Mouse (Mus musculus) neural tube, embryonic 15.5 days (tissue): ENCODE data around the gene Pdzd7. TPM values are rescaled to one million over a fixed set of nuclear protein-coding genes. Genes with fewer than 3 reads are reported as not detected.

Experiments used
- ATAC-seq: fragments of 200-750 bp; cut with Nextera tagmentation; 2 replicates; pipeline ENCODE4 v1.8.0; 2017; ENCODE audit warnings: mild to moderate bottlenecking, moderate TSS enrichment, moderate library complexity; ENCODE audit not compliant: low FRiP score
- H3K27ac ChIP-seq: fragments of 300-500 bp; sonication (generic); replicated peaks from 2 replicates; pipeline ENCODE4 v1.5.1; 2015; ENCODE audit warnings: mild to moderate bottlenecking, inconsistent platforms
- H3K27me3 ChIP-seq: fragments of 300-500 bp; sonication (generic); replicated peaks from 2 replicates; pipeline ENCODE4 v1.6.1; 2015; ENCODE audit warnings: inconsistent platforms
- H3K36me3 ChIP-seq: fragments of 300-500 bp; sonication (generic); 2 replicates; pipeline ENCODE4 v1.6.1; 2015; ENCODE audit warnings: inconsistent platforms
- H3K4me1 ChIP-seq: fragments of 300-500 bp; sonication (generic); 2 replicates; pipeline ENCODE4 v1.6.1; 2015; ENCODE audit warnings: inconsistent platforms
- H3K4me2 ChIP-seq: fragments of 300-500 bp; sonication (generic); 2 replicates; pipeline ENCODE4 v1.6.1; 2015; ENCODE audit warnings: inconsistent platforms, mild to moderate bottlenecking, moderate library complexity
- H3K4me3 ChIP-seq: fragments of 300-500 bp; sonication (generic); replicated peaks from 2 replicates; pipeline ENCODE4 v1.5.1; 2015; ENCODE audit warnings: mild to moderate bottlenecking, inconsistent platforms
- H3K9ac ChIP-seq: fragments of 300-500 bp; sonication (generic); replicated peaks from 2 replicates; pipeline ENCODE4 v1.6.1; 2015; ENCODE audit warnings: mild to moderate bottlenecking, inconsistent platforms
- H3K9me3 ChIP-seq: fragments of 300-500 bp; sonication (generic); replicated peaks from 2 replicates; pipeline ENCODE4 v1.6.1; 2016; ENCODE audit warnings: inconsistent platforms
- WGBS: fragments of 180-500 bp; shearing (Covaris S2); methylation state at CpG from one replicate; pipeline ENCODE4 v1.1.7; 2015; ENCODE audit warnings: mixed read lengths; 5-methylcytosine and 5-hydroxymethylcytosine counted together
- polyA plus RNA-seq: library from polyadenylated mRNA; unstranded; fragments of >200 nt; fragmentation: Nextera tagmentation; extraction: Ambion mirVana; gene quantifications from 2 replicates; pipeline ENCODE4 v1.2.1, GENCODE M21; 2015

Pdzd7 gene
- polyA plus RNA-seq, 1 experiment from 2014 or later = 2.6 TPM

- Histone ChIP-seq H3K27ac (peak overlapping the region; percentile 78; the same call in 1 of the 2 replicates), H3K4me1 (peaks cover 41% of the 10 kb centered on the region), H3K27me3 (0 out of 2 replicates have a peak, but pooled peaks cover 2% of the 10 kb centered on the region), H3K4me2 (peak overlapping the region; percentile 85), H3K4me3 (peak overlapping the region; percentile 87), H3K36me3 (peaks cover 11% of the 10 kb centered on the region; the same call in 1 of the 2 replicates), H3K9ac (peak overlapping the region; percentile 84), H3K9me3 (no peaks in the 10 kb centered on the region)
- no peak for ATAC-seq
- 23% methylated on average over 9 of the region's 9 CpGs for WGBS
Observed at GRCm38 (mm10) chr19:44988321-44988720, 57.2 kb downstream of the Pdzd7 start.

DNA sequence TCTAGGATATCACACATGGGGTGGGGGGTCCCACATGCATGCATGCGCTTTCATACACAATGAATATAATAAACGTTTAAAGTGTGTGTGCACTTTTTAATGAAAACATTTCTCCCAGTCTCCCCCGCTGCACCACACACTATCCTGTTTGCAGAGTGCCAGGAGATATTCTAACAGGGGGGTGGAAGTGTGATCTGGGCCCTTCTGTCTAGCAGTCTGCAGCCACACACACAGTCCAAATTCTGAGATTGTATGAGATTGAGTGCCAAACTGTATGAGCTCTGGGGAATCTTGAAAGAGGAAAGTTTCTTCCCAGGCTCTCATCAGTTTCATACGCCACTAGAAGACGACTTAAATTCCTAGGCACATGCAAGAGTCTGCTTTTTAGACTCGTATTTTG, 57.7 kb downstream of the Pdzd7 start:
- Histone ChIP-seq H3K4me2 (no peak overlapping the region), H3K9ac (no peak overlapping the region), H3K9me3 (no peaks in the 10 kb centered on the region), H3K36me3 (peaks cover 6% of the 10 kb centered on the region; the same call in 1 of the 2 replicates), H3K4me1 (peaks cover 41% of the 10 kb centered on the region), H3K27me3 (0 out of 2 replicates have a peak, but pooled peaks cover 2% of the 10 kb centered on the region), H3K4me3 (no peak overlapping the region), H3K27ac (no peak overlapping the region)
- 63% methylated on average over 6 of the region's 6 CpGs for WGBS
- no peak for ATAC-seq

DNA sequence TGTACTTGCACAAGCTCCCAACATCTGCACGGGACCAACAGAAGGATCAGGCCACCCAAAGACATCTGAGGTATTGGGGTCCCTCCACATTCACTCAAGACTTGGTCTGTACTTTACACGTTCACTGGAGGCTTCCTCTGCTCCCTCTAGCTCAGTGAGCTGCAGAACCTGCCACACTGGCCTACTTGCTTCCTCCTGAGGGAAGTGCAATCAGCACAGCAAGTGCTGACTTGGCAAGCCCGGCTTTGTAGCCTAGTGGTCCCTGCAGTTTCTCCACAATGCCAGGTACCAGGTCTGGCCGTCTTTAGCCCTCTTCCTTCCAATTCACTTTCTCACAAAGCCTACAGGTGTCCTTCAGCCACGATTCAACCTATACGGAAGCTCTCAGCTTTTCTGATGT, 58.5 kb downstream of the Pdzd7 start:
- Histone ChIP-seq H3K9me3 (no peaks in the 10 kb centered on the region), H3K36me3 (peaks cover 3% of the 10 kb centered on the region), H3K27ac (no peak overlapping the region), H3K4me2 (no peak overlapping the region), H3K4me1 (peaks cover 34% of the 10 kb centered on the region), H3K4me3 (no peak overlapping the region), H3K27me3 (0 out of 2 replicates have a peak, but pooled peaks cover 2% of the 10 kb centered on the region), H3K9ac (no peak overlapping the region)
- 73% methylated on average over 6 of the region's 6 CpGs for WGBS
- ATAC-seq = no peak

DNA sequence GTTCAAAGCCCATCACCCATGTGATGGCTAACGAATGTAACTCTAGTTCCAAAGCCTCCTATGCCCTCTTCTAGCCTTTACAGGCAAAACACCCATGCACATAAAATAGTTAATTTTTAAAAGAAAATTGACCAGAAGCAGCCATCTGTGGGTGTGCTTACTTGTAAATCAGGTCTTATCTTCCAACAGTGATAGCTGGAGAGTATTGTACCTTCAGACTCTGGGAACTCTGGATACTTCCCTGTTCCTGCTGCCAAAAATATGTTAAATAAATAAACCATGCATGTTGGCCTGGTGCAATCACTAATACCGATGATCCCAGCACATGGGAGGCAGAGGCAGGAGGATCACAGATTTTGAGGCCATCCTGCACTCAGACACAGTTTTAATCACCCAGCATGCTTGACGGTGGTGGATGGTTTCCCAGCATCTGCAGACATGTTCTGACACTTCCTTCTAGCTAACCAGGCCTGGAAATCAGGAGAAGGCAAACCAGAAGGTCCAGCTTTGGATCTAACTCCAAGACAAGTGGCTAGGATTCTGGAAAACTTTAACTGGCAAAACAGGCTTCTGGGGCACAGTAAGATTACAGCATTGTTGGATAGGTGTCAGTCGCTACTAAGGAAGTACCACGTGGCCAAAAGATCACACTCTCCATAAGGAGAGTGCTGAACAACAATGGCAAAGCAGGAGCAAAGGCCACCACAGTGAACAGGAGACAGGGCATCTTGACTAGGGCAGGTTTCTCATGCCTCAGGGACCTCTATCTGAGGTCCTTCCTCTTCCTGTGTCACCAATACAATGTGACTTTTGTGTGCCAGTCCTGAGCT, 60.1 kb downstream of the Pdzd7 start:
- ATAC-seq = no peak
- Histone ChIP-seq H3K4me3 (no peak overlapping the region), H3K27ac (no peak overlapping the region), H3K9ac (no peak overlapping the region), H3K36me3 (peaks cover 17% of the 10 kb centered on the region), H3K9me3 (no peaks in the 10 kb centered on the region), H3K4me1 (peaks cover 18% of the 10 kb centered on the region), H3K4me2 (no peak overlapping the region), H3K27me3 (0 out of 2 replicates have a peak, but pooled peaks cover 2% of the 10 kb centered on the region)
- WGBS = 68% methylated on average over 5 of the region's 5 CpGs

GRCm38 (mm10) chr19:44984420-44984819, 61.1 kb downstream of the Pdzd7 start:
- peaks cover 24% of the 10 kb centered on the region for H3K36me3 ChIP-seq
- H3K9me3 ChIP-seq = no peaks in the 10 kb centered on the region
- peaks cover 8% of the 10 kb centered on the region for H3K4me1 ChIP-seq
- no peak overlapping the region for H3K9ac ChIP-seq
- H3K4me3 ChIP-seq = no peak overlapping the region
- H3K27ac ChIP-seq = no peak overlapping the region
- ATAC-seq = no peak
- WGBS = 95% methylated on average over 4 of the region's 4 CpGs
- 0 out of 2 replicates have a peak, but pooled peaks cover 2% of the 10 kb centered on the region for H3K27me3 ChIP-seq
- H3K4me2 ChIP-seq = no peak overlapping the region

- Histone ChIP-seq H3K9me3 (no peaks in the 10 kb centered on the region), H3K27ac (no peak overlapping the region), H3K27me3 (0 out of 2 replicates have a peak, but pooled peaks cover 2% of the 10 kb centered on the region), H3K36me3 (peaks cover 30% of the 10 kb centered on the region), H3K9ac (no peak overlapping the region), H3K4me1 (peaks cover 2% of the 10 kb centered on the region; the same call in 1 of the 2 replicates), H3K4me2 (no peak overlapping the region), H3K4me3 (no peak overlapping the region)
- ATAC-seq = no peak
- WGBS = 94% methylated on average over 6 of the region's 6 CpGs
Observed at GRCm38 (mm10) chr19:44983366-44983765, 62.2 kb downstream of the Pdzd7 start.

DNA sequence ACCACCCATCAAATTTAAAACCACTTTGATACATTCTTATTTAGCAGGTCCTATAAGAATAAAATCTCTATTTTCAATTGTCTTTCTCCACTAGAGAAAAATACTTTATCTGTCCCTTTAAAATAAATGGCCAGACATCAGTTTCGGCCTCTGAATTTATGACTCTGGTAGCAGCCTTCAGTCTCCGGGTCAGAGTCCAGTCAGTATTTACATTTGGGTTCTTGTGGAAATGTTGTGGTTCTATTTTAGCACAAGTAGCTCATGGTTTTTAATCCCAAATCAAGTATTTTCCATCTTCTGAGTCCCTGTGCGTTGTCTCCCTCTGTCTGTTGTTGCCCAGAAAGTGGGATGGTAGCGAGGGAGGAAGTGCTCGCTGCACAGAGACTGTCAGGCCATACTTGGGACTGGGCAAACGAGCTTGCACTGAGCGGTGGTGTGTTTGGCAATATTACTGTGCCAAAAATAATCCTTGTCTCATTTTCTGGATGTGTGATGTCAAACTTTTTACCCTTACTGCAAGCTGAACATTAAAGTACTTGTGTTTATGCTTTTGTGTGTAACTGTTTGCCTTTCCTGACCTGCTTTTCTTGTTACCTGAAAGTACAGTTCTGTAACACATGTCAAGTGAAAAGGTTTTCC, 62.9 kb downstream of the Pdzd7 start:
- H3K27ac ChIP-seq = no peak overlapping the region
- no peaks in the 10 kb centered on the region for H3K4me1 ChIP-seq
- H3K36me3 ChIP-seq = peaks cover 38% of the 10 kb centered on the region
- no peak overlapping the region for H3K9ac ChIP-seq
- 78% methylated on average over 7 of the region's 7 CpGs for WGBS
- H3K4me2 ChIP-seq = no peak overlapping the region
- H3K4me3 ChIP-seq = no peak overlapping the region
- H3K9me3 ChIP-seq = no peaks in the 10 kb centered on the region
- H3K27me3 ChIP-seq = 0 out of 2 replicates have a peak, but pooled peaks cover 2% of the 10 kb centered on the region
- no peak for ATAC-seq

DNA sequence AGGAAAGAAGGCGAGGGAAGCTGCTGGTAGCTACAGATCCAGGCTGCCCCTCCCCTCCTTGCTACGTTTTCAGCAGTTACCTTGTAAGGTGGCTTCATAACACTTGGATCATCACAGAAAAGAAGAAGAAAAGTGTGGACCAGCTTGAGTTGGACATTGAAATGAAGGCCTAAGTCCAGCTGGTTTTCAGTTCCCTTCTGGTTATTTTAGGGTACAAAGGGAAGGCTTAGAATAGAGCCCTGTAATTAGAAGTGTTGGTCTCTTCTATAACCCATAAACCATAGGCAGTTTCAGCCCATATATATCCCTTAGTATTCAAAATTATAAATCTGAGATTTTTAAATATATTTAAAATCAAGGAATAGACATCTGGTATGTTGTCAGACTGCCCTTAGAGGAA, 64.7 kb downstream of the Pdzd7 start:
- H3K9me3 ChIP-seq = no peaks in the 10 kb centered on the region
- ATAC-seq = no peak
- no peak overlapping the region for H3K4me2 ChIP-seq
- H3K27me3 ChIP-seq = no peaks in the 10 kb centered on the region
- peaks cover 56% of the 10 kb centered on the region for H3K36me3 ChIP-seq
- H3K4me1 ChIP-seq = no peaks in the 10 kb centered on the region
- no peak overlapping the region for H3K9ac ChIP-seq
- WGBS = 90% methylated on average over 2 of the region's 2 CpGs
- H3K27ac ChIP-seq = no peak overlapping the region
- H3K4me3 ChIP-seq = no peak overlapping the region

DNA sequence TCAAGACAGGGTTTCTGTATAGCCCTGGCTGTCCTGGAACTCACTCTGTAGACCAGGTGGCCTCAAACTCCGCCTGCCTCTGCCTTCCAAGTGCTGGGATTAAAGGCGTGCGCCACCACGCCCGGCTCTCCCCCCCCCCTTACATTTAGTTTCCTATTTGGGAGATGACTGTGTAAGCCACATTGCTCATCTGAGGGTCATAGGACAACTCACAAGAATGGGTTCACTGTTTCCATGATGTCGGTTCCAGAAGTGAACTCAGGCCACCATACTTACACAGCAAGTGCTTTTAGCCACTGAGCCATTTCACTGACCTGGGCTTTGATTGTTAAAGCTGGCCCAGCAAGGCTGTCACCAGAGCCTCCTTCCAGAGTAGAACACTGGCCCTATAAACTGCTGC, 68.4 kb downstream of the Pdzd7 start:
- Histone ChIP-seq H3K9me3 (no peaks in the 10 kb centered on the region), H3K27ac (no peak overlapping the region), H3K9ac (no peak overlapping the region), H3K27me3 (no peaks in the 10 kb centered on the region), H3K4me1 (no peaks in the 10 kb centered on the region), H3K4me3 (no peak overlapping the region), H3K4me2 (no peak overlapping the region), H3K36me3 (peaks cover 88% of the 10 kb centered on the region)
- no peak for ATAC-seq
- 94% methylated on average over 6 of the region's 6 CpGs for WGBS

Other genes with a start within 250 kb of the Pdzd7 start
- gene Slf2, start 114.6 kb downstream of the Pdzd7 start, polyA plus RNA-seq = 28.4 and 28.7 TPM in 2 replicates
- 17.4 and 19.4 TPM in 2 replicates for gene Sema4g, start 56.6 kb downstream of the Pdzd7 start, polyA plus RNA-seq
- 12.9 and 15.8 TPM in 2 replicates for gene Twnk, start 40.1 kb downstream of the Pdzd7 start, polyA plus RNA-seq
- gene Mrpl43, start 39.3 kb downstream of the Pdzd7 start, polyA plus RNA-seq = 89.1 and 96.2 TPM in 2 replicates
- gene Lzts2, start 31.3 kb downstream of the Pdzd7 start, polyA plus RNA-seq = 23.4 and 28.2 TPM in 2 replicates
- 68.6 and 75.8 TPM in 2 replicates for gene Sfxn3, start 1.8 kb upstream of the Pdzd7 start, polyA plus RNA-seq
- 3.0 and 5.3 TPM in 2 replicates for gene Kazald1, start 29.5 kb upstream of the Pdzd7 start, polyA plus RNA-seq
- 0.14 and 0.26 TPM in 2 replicates for gene Tlx1, start 105.0 kb upstream of the Pdzd7 start, polyA plus RNA-seq
- 10.9 and 16.9 TPM in 2 replicates for gene Lbx1, start 190.1 kb upstream of the Pdzd7 start, polyA plus RNA-seq